Mouse (Mus musculus) forebrain, embryonic 14.5 days (tissue): ENCODE data around the gene Zbtb20. TPM values are rescaled to one million over a fixed set of nuclear protein-coding genes. Genes with fewer than 3 reads are reported as not detected.

Experiments used
- ATAC-seq: fragments of 200-750 bp; cut with Nextera tagmentation; 2 replicates; pipeline ENCODE4 v1.8.0; 2017; ENCODE audit warnings: mild to moderate bottlenecking, moderate library complexity
- DNase-seq: peaks from one replicate; pipeline ENCODE4 v3.0.0-alpha.2; 2015; ENCODE audit warnings: low spot score
- H3K27ac ChIP-seq: fragments of 300-500 bp; sonication (generic); 2 replicates; pipeline ENCODE4 v1.5.1; 2014; ENCODE audit warnings: low read depth, mild to moderate bottlenecking, control low read depth, low read length, moderate library complexity
- H3K27me3 ChIP-seq: fragments of 300-500 bp; sonication (generic); replicated peaks from 2 replicates; pipeline ENCODE4 v1.6.1; 2014; ENCODE audit warnings: low read length, control low read depth, mixed read lengths; ENCODE audit not compliant: control insufficient read depth, insufficient read depth
- H3K36me3 ChIP-seq: fragments of 300-500 bp; sonication (generic); 2 replicates; pipeline ENCODE4 v1.6.1; 2014; ENCODE audit warnings: low read length, control low read depth; ENCODE audit not compliant: control insufficient read depth, insufficient read depth
- H3K4me1 ChIP-seq: fragments of 300-500 bp; sonication (generic); 2 replicates; pipeline ENCODE4 v1.6.1; 2014; ENCODE audit warnings: antibody characterized with exemption, low read length, control low read depth; ENCODE audit not compliant: control insufficient read depth, insufficient read depth
- H3K4me2 ChIP-seq: fragments of 300-500 bp; sonication (generic); 2 replicates; pipeline ENCODE4 v1.6.1; 2014; ENCODE audit warnings: mild to moderate bottlenecking, control low read depth, low read length
- H3K4me3 ChIP-seq: fragments of 300-500 bp; sonication (generic); 2 replicates; pipeline ENCODE4 v1.5.1; 2014; ENCODE audit warnings: low read depth, low read length, control low read depth
- H3K9ac ChIP-seq: fragments of 300-500 bp; sonication (generic); 2 replicates; pipeline ENCODE4 v1.6.1; 2014; ENCODE audit warnings: mild to moderate bottlenecking, low read length, control low read depth, moderate library complexity
- H3K9me3 ChIP-seq: fragments of 300-500 bp; sonication (generic); replicated peaks from 2 replicates; pipeline ENCODE4 v1.6.1; 2016; ENCODE audit warnings: low read length, control low read depth, mixed read lengths; ENCODE audit not compliant: control insufficient read depth
- WGBS: fragments of 180-500 bp; shearing (Covaris S2); extraction: QIAGEN DNeasy Blood & Tissue Kit; methylation state at CpG from one replicate; pipeline ENCODE4 v1.1.7; 2014; 5-methylcytosine and 5-hydroxymethylcytosine counted together
- polyA plus RNA-seq: library from polyadenylated mRNA; unstranded; fragments of >200 nt; fragmentation: Nextera tagmentation; extraction: Ambion mirVana; gene quantifications from 2 replicates; pipeline ENCODE4 v1.2.1, GENCODE M21; 2014

Gene Zbtb20
- polyA plus RNA-seq, 1 experiment from 2014 or later, result 41.0 TPM

DNA sequence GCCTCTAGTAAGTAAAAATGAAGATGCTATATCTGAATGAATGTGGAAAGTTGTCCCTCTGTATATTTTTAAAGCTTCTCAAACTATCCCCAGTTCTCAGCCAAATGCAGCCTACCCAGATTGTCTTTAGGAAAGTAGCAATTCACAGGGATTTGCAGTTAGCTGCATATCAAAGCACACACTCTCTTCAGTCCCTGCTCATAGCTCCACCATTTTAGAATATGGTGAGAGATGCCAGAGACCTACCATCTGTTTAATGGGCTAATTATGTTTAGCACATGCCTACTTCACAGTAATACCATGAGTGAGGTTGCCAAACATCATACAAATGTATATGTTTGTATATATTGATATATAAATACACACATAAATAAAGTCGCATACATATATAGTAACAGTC, 676.8 kb downstream of the Zbtb20 start:
- Histone ChIP-seq H3K9ac (no peak overlapping the region), H3K9me3 (no peaks in the 10 kb centered on the region), H3K27me3 (no peaks in the 10 kb centered on the region), H3K27ac (no peak overlapping the region), H3K4me3 (no peak overlapping the region), H3K36me3 (no peaks in the 10 kb centered on the region), H3K4me2 (no peak overlapping the region), H3K4me1 (peaks cover 33% of the 10 kb centered on the region)
- 87% methylated on average over 1 of the region's 1 CpGs for WGBS
- peak; percentile 63; the same call in 1 of the 2 replicates for ATAC-seq
- peak; percentile 51 for DNase-seq

DNA sequence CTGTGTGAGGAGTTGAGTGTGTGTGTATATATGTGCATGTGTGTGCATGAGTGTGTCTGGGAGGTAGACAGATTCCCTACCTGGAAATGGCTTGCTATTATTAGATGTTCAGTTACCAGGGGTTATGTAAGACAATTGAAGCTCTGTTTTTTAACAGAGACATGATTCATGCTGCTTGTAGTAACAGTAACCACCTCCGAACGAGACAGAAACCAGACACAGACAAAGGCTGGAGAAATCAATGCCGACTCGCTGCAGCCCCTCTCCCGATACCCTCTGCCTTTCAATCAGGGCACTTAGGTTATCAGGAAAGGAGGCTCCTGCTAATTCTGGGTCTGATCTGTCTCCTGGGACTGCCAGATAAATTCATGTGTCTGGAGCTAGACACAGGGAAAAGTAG, 681.7 kb downstream of the Zbtb20 start:
- peaks cover 5% of the 10 kb centered on the region; the same call in 1 of the 2 replicates for H3K36me3 ChIP-seq
- peak overlapping the region; percentile 44; the same call in 1 of the 2 replicates for H3K27ac ChIP-seq
- H3K9ac ChIP-seq, result peak overlapping the region; percentile 32; the same call in 1 of the 2 replicates
- H3K4me1 ChIP-seq, result peaks cover 9% of the 10 kb centered on the region; the same call in 1 of the 2 replicates
- no peaks in the 10 kb centered on the region for H3K9me3 ChIP-seq
- no peak for ATAC-seq
- 49% methylated on average over 5 of the region's 5 CpGs for WGBS
- H3K4me2 ChIP-seq, result no peak overlapping the region
- H3K4me3 ChIP-seq, result no peak overlapping the region
- no peak for DNase-seq
- H3K27me3 ChIP-seq, result no peaks in the 10 kb centered on the region

DNA sequence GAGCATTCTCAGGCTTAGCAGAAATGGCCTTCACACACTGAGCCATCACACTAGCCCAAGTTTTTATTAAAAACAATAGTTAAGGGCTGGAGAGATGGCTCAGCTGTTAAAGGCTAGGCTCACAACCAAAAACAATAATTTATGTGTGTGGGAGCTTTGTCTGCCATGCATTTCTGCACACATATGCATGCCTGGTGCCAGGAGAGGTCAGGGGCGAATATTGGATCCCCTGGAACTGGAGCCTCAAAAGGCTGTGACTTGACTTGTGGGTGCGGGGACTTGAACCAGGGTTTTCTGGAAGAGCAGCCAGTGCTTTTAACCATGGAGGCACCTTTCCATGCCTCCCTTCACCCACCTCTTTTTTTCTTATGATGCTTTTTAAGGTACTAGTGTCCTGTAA, 685.6 kb downstream of the Zbtb20 start:
- ATAC-seq (no peak), DNase-seq (no peak)
- Histone ChIP-seq H3K9ac (no peak overlapping the region), H3K36me3 (peaks cover 8% of the 10 kb centered on the region; the same call in 1 of the 2 replicates), H3K4me1 (peaks cover 8% of the 10 kb centered on the region; the same call in 1 of the 2 replicates), H3K27me3 (no peaks in the 10 kb centered on the region), H3K27ac (no peak overlapping the region), H3K4me2 (no peak overlapping the region), H3K4me3 (no peak overlapping the region), H3K9me3 (no peaks in the 10 kb centered on the region)
- 92% methylated on average over 2 of the region's 2 CpGs for WGBS

DNA sequence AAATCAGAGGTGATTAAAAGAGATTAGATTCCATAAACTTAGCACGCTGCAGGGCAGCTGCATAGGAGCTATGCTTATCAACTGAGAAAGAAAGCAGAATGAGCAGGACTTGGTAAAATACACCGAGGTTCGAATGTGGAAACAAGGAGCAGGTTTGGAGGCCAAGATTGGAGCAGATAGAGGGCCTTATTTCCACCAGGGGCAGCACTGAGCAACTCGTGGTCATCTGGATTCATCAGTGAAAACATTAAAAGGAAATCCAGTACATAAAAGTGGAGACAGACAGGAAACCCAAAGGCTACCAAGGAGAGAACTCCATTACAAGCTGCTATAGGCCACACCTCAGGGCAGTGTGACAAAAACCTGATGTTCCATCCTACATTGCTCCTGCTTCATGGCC, 686.3 kb downstream of the Zbtb20 start:
- DNase-seq (no peak), ATAC-seq (no peak)
- H3K4me2 ChIP-seq, result no peak overlapping the region
- H3K9ac ChIP-seq, result no peak overlapping the region
- peaks cover 8% of the 10 kb centered on the region; the same call in 1 of the 2 replicates for H3K36me3 ChIP-seq
- H3K4me1 ChIP-seq, result peaks cover 4% of the 10 kb centered on the region; the same call in 1 of the 2 replicates
- no peaks in the 10 kb centered on the region for H3K9me3 ChIP-seq
- no peaks in the 10 kb centered on the region for H3K27me3 ChIP-seq
- H3K27ac ChIP-seq, result no peak overlapping the region
- no peak overlapping the region for H3K4me3 ChIP-seq
- WGBS, result 85% methylated on average over 4 of the region's 4 CpGs

DNA sequence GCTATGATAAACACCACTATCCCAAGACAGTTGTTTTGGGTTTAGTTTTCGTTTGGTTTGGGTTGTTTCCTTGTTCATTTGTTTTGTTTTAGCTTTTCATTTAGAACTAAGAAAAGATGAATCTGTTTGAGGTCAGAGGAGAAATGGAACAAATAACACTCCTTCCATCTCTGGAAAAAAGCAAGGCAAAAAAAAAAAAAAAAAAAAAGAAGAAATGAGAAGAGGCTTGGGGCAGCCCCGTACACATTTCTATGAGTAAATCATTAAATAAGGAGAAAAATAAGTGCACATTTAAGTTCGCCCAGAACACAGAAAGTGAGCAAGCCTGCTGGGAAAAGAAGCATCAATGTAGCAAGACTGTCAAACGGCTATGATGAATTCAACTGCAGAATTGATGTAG, 690.2 kb downstream of the Zbtb20 start:
- Histone ChIP-seq H3K4me2 (no peak overlapping the region), H3K27me3 (no peaks in the 10 kb centered on the region), H3K36me3 (peaks cover 21% of the 10 kb centered on the region), H3K27ac (no peak overlapping the region), H3K4me3 (no peak overlapping the region), H3K9me3 (no peaks in the 10 kb centered on the region), H3K9ac (no peak overlapping the region), H3K4me1 (no peaks in the 10 kb centered on the region)
- ATAC-seq, result no peak
- no peak for DNase-seq
- WGBS, result 86% methylated on average over 4 of the region's 4 CpGs

DNA sequence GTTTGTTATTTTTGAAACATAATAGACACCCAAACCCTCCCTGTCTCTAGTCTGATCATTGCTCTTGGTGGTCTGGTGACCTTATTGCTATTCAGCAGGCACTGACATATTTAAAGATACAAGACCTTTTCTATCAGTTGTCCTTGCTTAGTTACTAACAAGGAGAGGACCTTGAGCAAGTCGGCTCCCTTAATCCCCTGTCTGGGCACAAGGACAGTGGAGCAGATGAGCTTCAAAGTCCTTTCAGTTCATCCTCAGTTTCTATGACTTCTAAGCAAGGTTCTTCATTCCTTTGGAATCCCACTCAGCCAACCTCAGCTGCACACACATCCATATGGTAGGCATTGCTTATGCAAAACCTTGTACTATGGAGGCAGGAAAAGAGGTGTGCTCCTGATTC, 690.8 kb downstream of the Zbtb20 start:
- DNase-seq (no peak), ATAC-seq (no peak)
- no peaks in the 10 kb centered on the region for H3K27me3 ChIP-seq
- peaks cover 25% of the 10 kb centered on the region for H3K36me3 ChIP-seq
- WGBS, result 71% methylated on average over 1 of the region's 1 CpGs
- H3K9me3 ChIP-seq, result no peaks in the 10 kb centered on the region
- H3K27ac ChIP-seq, result no peak overlapping the region
- H3K4me2 ChIP-seq, result no peak overlapping the region
- H3K4me3 ChIP-seq, result no peak overlapping the region
- no peaks in the 10 kb centered on the region for H3K4me1 ChIP-seq
- no peak overlapping the region for H3K9ac ChIP-seq

DNA sequence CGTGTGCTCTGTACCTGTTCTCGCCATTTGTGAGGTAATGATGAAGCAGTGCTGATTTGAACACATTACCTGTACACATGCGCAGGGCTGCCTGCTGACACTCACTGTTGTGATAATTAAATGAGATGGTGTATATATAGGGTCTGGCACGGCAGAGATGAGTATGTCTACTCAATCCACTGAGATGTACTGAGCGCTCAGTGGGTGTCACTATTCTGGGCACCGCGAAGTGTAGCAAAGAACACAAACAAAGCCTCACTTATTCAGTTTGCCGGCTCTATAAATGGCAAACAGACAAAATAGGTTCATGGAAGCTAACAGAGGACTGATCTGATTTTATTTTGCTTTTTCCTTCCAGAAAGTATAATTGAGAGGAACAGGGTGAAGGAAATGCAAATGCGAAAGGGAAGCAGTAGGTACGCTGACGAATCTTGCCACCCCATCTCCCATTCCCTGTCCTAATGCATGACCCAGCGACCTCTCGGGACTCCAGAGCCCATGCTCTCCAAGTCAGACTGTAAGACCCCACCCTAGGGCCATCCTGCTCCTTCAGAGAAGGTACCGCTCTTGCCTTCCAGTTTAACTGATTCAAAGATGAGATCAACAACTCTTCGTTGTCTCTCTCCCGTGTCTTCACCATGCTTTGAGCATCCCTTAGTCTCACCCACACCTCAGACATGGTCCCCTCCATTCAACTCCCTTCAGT, 695.8 kb downstream of the Zbtb20 start:
- H3K27ac ChIP-seq, result no peak overlapping the region
- 86% methylated on average over 16 of the region's 16 CpGs for WGBS
- no peak overlapping the region for H3K4me3 ChIP-seq
- H3K4me1 ChIP-seq, result peaks cover 27% of the 10 kb centered on the region
- H3K36me3 ChIP-seq, result peaks cover 27% of the 10 kb centered on the region
- H3K9ac ChIP-seq, result no peak overlapping the region
- no peaks in the 10 kb centered on the region for H3K9me3 ChIP-seq
- DNase-seq, result no peak
- no peaks in the 10 kb centered on the region for H3K27me3 ChIP-seq
- ATAC-seq, result no peak
- no peak overlapping the region for H3K4me2 ChIP-seq

DNA sequence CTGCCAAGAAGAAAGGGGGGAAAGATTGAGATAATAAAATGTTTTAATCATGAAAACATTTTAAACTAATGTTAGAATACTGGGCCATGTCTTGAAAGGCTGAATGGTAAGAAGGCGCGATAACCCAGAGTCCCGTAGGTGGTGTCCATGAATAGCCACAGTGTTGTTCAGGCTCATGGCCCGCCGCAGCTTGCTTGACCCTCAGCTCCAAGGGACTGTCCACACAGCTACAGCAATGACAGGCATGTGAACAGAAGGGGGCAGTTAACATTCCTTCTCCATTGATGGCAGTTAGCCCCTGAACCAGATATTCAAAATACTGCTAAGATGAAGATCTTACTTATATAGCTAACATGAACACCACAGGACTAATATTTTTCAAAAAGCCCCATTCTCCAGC, 696.5 kb downstream of the Zbtb20 start:
- H3K27ac ChIP-seq, result peak overlapping the region; percentile 70; the same call in 1 of the 2 replicates
- 90% methylated on average over 5 of the region's 5 CpGs for WGBS
- no peak for ATAC-seq

DNA sequence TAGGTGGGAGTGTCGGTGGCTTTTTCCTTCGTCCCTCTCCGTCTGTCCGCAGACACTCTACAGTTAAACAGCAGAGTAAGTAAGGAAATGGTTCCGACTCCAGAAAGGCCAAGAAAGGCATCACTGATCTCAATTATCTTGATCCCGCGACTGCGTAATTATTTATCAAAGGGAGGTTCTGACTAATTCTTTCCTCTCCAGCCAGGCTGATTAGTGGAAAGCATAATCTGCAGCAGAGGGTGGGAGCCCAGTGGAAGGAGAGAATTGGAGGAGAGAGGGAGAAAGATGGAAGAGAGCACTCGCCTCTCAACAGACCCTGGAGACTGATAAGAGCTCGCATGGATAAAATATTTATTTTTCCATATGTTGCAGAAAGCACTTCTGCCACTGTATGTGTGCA, 697.1 kb downstream of the Zbtb20 start:
- Histone ChIP-seq H3K27ac (peak overlapping the region; percentile 70; the same call in 1 of the 2 replicates), H3K4me2 (peak overlapping the region; percentile 10; the same call in 1 of the 2 replicates), H3K4me3 (no peak overlapping the region), H3K4me1 (peaks cover 32% of the 10 kb centered on the region), H3K36me3 (peaks cover 33% of the 10 kb centered on the region), H3K27me3 (no peaks in the 10 kb centered on the region), H3K9ac (0 out of 2 replicates have a peak overlapping the region, but pooled peaks have one; percentile 0), H3K9me3 (no peaks in the 10 kb centered on the region)
- WGBS, result 28% methylated on average over 10 of the region's 10 CpGs
- DNase-seq, result peak; percentile 63
- no peak; the same call in 1 of the 2 replicates for ATAC-seq

More for the DNA sequence above, 696.5 kb downstream of the Zbtb20 start:
- Histone ChIP-seq H3K36me3 (peaks cover 32% of the 10 kb centered on the region), H3K4me1 (peaks cover 32% of the 10 kb centered on the region), H3K4me2 (no peak overlapping the region), H3K4me3 (no peak overlapping the region), H3K27me3 (no peaks in the 10 kb centered on the region), H3K9ac (no peak overlapping the region), H3K9me3 (no peaks in the 10 kb centered on the region)
- DNase-seq, result no peak
